Mouse (Mus musculus): ENCODE results near the gene Kcnj10.

- no peak for TF ChIP-seq POLR2A (IDR thresholded peaks at IDR 0.05; ENCODE audit: control insufficient read depth, low read depth, low read length)
- no peak for TF ChIP-seq CTCF (IDR thresholded peaks at IDR 0.05; ENCODE audit: control insufficient read depth, insufficient read depth, insufficient replicate concordance, low read depth, low read length)
Measured at GRCm38 (mm10) chr1:172352453-172352852, 11.4 kb downstream of the Kcnj10 start.
